Mouse (Mus musculus) layer of hippocampus, adult 9-11 months (tissue): ENCODE data around the gene Gm20425.

ENCODE experiments used
- DNase-seq: peaks from one replicate; pipeline ENCODE4 v3.0.0; 2022

Gm20425 gene

GRCm38 (mm10) chr9:103149074-103149799, 80.9 kb downstream of the Gm20425 start:
- DNase-seq = no peak

- DNase-seq = no peak
These were observed 83.0 kb downstream of the Gm20425 start for GRCm38 (mm10) chr9:103147103-103147502.

- DNase-seq = peak; percentile 63
These were observed 83.4 kb downstream of the Gm20425 start for GRCm38 (mm10) chr9:103146703-103147102.

- DNase-seq = no peak
These were observed 83.8 kb downstream of the Gm20425 start for GRCm38 (mm10) chr9:103146257-103146656.

GRCm38 (mm10) chr9:103145351-103145750, 84.8 kb downstream of the Gm20425 start:
- DNase-seq = no peak

- no peak for DNase-seq
These were observed 86.2 kb downstream of the Gm20425 start for GRCm38 (mm10) chr9:103143881-103144280.

- no peak for DNase-seq
These were observed 88.8 kb downstream of the Gm20425 start for GRCm38 (mm10) chr9:103141266-103141665.

- no peak for DNase-seq
These were observed 89.7 kb downstream of the Gm20425 start for GRCm38 (mm10) chr9:103140384-103140783.
